Mouse (Mus musculus) hematopoietic stem cell, adult 5-6 weeks (primary cell): ENCODE measurements around the gene Mcfd2. TPM values are rescaled to one million over a fixed set of nuclear protein-coding genes. Genes with fewer than 3 reads are reported as not detected.

Source experiments
- ATAC-seq, 2 experiments: fragments of 125-278 bp in 1 of 2; replicated peaks in 1 of 2; 2 replicates each; pipeline ENCODE4 v1.8.0; 2016 to 2017; ENCODE audit warnings: inconsistent platforms in 2 of 2, mild to moderate bottlenecking in 2 of 2, moderate number of reproducible peaks in 2 of 2, low read depth in 1 of 2, moderate TSS enrichment in 1 of 2; ENCODE audit not compliant: low FRiP score in 2 of 2, poor library complexity in 2 of 2, severe bottlenecking in 2 of 2, insufficient read depth in 1 of 2, low TSS enrichment in 1 of 2
- total RNA-seq: library from RNA; stranded (forward); fragments of 172-1452, 232-1000 nt; gene quantifications from 2 replicates; pipeline ENCODE4 v1.2.3, GENCODE M21; 2017

Gene Mcfd2
- total RNA-seq, 1 experiment from 2014 or later = 76.9 TPM

GRCm38 (mm10) chr17:87264927-87265791 lies 576 bp downstream of the Mcfd2 start:
- ATAC-seq = no peak

GRCm38 (mm10) chr17:87264054-87264830 lies 1.5 kb downstream of the Mcfd2 start:
- no peak for ATAC-seq

GRCm38 (mm10) chr17:87263401-87263800 lies 2.3 kb downstream of the Mcfd2 start:
- no peak for ATAC-seq

GRCm38 (mm10) chr17:87255672-87256071 lies 10.1 kb downstream of the Mcfd2 start:
- ATAC-seq = peak; percentile 90

- no peak for ATAC-seq
These were observed 11.4 kb downstream of the Mcfd2 start for GRCm38 (mm10) chr17:87254384-87254783.

GRCm38 (mm10) chr17:87246103-87246502 lies 19.6 kb downstream of the Mcfd2 start:
- ATAC-seq = no peak

GRCm38 (mm10) chr17:87237826-87238225 lies 27.9 kb downstream of the Mcfd2 start:
- ATAC-seq = no peak

GRCm38 (mm10) chr17:87236725-87237650 lies 28.7 kb downstream of the Mcfd2 start:
- ATAC-seq = no peak

- no peak for ATAC-seq
These were observed 30.7 kb downstream of the Mcfd2 start for GRCm38 (mm10) chr17:87235019-87235418.

GRCm38 (mm10) chr17:87227878-87228277 lies 37.9 kb downstream of the Mcfd2 start:
- ATAC-seq = no peak

GRCm38 (mm10) chr17:87226079-87226640 lies 39.6 kb downstream of the Mcfd2 start:
- ATAC-seq = no peak

- ATAC-seq = no peak
These were observed 40.4 kb downstream of the Mcfd2 start for GRCm38 (mm10) chr17:87225384-87225783.

GRCm38 (mm10) chr17:87224461-87224860 lies 41.3 kb downstream of the Mcfd2 start:
- ATAC-seq = no peak

- no peak for ATAC-seq
These were observed 46.3 kb downstream of the Mcfd2 start for GRCm38 (mm10) chr17:87219456-87219855.

GRCm38 (mm10) chr17:87214523-87214922 lies 51.2 kb downstream of the Mcfd2 start:
- ATAC-seq = no peak

- ATAC-seq = no peak
These were observed 55.2 kb downstream of the Mcfd2 start for GRCm38 (mm10) chr17:87210525-87210924.

- no peak for ATAC-seq
These were observed 58.9 kb downstream of the Mcfd2 start for GRCm38 (mm10) chr17:87206885-87207284.
